Mouse (Mus musculus) midbrain, embryonic 15.5 days (tissue): ENCODE measurements around the gene Pank3. TPM values are rescaled to one million over a fixed set of nuclear protein-coding genes. Genes with fewer than 3 reads are reported as not detected.

Experiments
- ATAC-seq: fragments of 200-750 bp; cut with Nextera tagmentation; replicated peaks from 2 replicates; pipeline ENCODE4 v1.8.0; 2017; ENCODE audit warnings: moderate TSS enrichment
- H3K27ac ChIP-seq: fragments of 300-500 bp; sonication (generic); 2 replicates; pipeline ENCODE4 v1.5.1; 2015; ENCODE audit warnings: mild to moderate bottlenecking, inconsistent platforms
- H3K27me3 ChIP-seq: fragments of 300-500 bp; sonication (generic); replicated peaks from 2 replicates; pipeline ENCODE4 v1.6.1; 2015; ENCODE audit warnings: inconsistent platforms
- H3K36me3 ChIP-seq: fragments of 300-500 bp; sonication (generic); replicated peaks from 2 replicates; pipeline ENCODE4 v1.6.1; 2015; ENCODE audit warnings: inconsistent platforms
- H3K4me1 ChIP-seq: fragments of 300-500 bp; sonication (generic); 2 replicates; pipeline ENCODE4 v1.6.1; 2015; ENCODE audit warnings: inconsistent platforms
- H3K4me2 ChIP-seq: fragments of 300-500 bp; sonication (generic); 2 replicates; pipeline ENCODE4 v1.6.1; 2015; ENCODE audit warnings: inconsistent platforms, mild to moderate bottlenecking, moderate library complexity
- H3K4me3 ChIP-seq: fragments of 300-500 bp; sonication (generic); 2 replicates; pipeline ENCODE4 v1.5.1; 2015; ENCODE audit warnings: mild to moderate bottlenecking, inconsistent platforms
- H3K9ac ChIP-seq: fragments of 300-500 bp; sonication (generic); 2 replicates; pipeline ENCODE4 v1.6.1; 2015; ENCODE audit warnings: mild to moderate bottlenecking, inconsistent platforms
- H3K9me3 ChIP-seq: fragments of 300-500 bp; sonication (generic); 2 replicates; pipeline ENCODE4 v1.6.1; 2016; ENCODE audit warnings: inconsistent platforms
- WGBS: fragments of 180-500 bp; shearing (Covaris S2); methylation state at CpG from one replicate; pipeline ENCODE4 v1.1.7; 2015; ENCODE audit warnings: mixed read lengths; 5-methylcytosine and 5-hydroxymethylcytosine counted together
- polyA plus RNA-seq: library from polyadenylated mRNA; unstranded; fragments of >200 nt; fragmentation: Nextera tagmentation; extraction: Ambion mirVana; gene quantifications from 2 replicates; pipeline ENCODE4 v1.2.1, GENCODE M21; 2015

The Pank3 gene
- polyA plus RNA-seq, 1 experiment from 2014 or later = 20.7 TPM

GRCm38 (mm10) chr11:35755546-35755945, 13.7 kb upstream of the Pank3 start:
- H3K4me2 ChIP-seq = no peak overlapping the region
- no peaks in the 10 kb centered on the region for H3K27me3 ChIP-seq
- H3K27ac ChIP-seq = no peak overlapping the region
- no peak overlapping the region for H3K4me3 ChIP-seq
- 54% methylated on average over 6 of the region's 6 CpGs for WGBS
- H3K36me3 ChIP-seq = no peaks in the 10 kb centered on the region
- no peaks in the 10 kb centered on the region for H3K9me3 ChIP-seq
- H3K9ac ChIP-seq = no peak overlapping the region
- no peaks in the 10 kb centered on the region for H3K4me1 ChIP-seq
- no peak for ATAC-seq

- no peaks in the 10 kb centered on the region for H3K27me3 ChIP-seq
- no peak overlapping the region for H3K4me3 ChIP-seq
- no peak overlapping the region for H3K4me2 ChIP-seq
- no peaks in the 10 kb centered on the region for H3K9me3 ChIP-seq
- WGBS = 89% methylated on average over 11 of the region's 11 CpGs
- H3K9ac ChIP-seq = no peak overlapping the region
- no peak for ATAC-seq
- H3K27ac ChIP-seq = no peak overlapping the region
- H3K36me3 ChIP-seq = no peaks in the 10 kb centered on the region
- H3K4me1 ChIP-seq = no peaks in the 10 kb centered on the region
Measured at GRCm38 (mm10) chr11:35756411-35757303, 12.6 kb upstream of the Pank3 start.

DNA sequence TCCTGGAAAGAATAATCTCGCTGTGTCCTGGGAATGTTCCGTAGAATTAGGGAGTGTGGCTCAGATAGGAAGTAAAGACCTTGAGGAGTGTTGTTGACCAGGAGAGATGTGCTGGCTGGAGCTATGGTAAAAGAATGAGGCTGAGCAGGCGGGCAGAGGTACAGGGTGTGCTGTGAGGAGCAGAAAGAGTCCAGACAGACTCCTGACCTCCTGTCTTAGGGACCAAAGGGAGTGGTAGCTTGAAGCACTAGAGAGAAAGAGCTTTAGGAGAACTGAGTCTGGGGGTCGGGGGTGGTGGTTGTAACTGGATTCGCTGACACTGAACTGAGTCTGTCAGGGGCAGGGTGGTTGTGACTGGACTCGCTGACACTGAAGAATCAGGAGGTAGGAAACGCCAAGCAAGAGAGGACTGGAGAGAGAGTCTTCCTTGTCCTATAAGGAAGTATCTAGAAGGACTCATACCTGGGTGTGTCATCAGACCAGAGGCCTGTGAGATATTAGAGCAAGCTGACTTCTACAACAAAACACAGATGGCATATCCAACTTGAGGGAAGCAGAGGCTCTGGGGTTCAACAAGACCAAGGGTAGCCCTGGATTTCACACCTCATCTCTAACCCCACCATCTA, 9.2 kb upstream of the Pank3 start:
- no peak for ATAC-seq
- no peaks in the 10 kb centered on the region for H3K4me1 ChIP-seq
- H3K4me2 ChIP-seq = no peak overlapping the region
- no peak overlapping the region for H3K9ac ChIP-seq
- H3K36me3 ChIP-seq = no peaks in the 10 kb centered on the region
- H3K27ac ChIP-seq = no peak overlapping the region
- no peak overlapping the region for H3K4me3 ChIP-seq
- no peaks in the 10 kb centered on the region for H3K9me3 ChIP-seq
- WGBS = 91% methylated on average over 7 of the region's 7 CpGs
- no peaks in the 10 kb centered on the region for H3K27me3 ChIP-seq

- WGBS = 95% methylated on average over 4 of the region's 4 CpGs
- Histone ChIP-seq H3K27me3 (no peaks in the 10 kb centered on the region), H3K4me1 (no peaks in the 10 kb centered on the region), H3K4me2 (no peak overlapping the region), H3K27ac (no peak overlapping the region), H3K9ac (no peak overlapping the region), H3K36me3 (no peaks in the 10 kb centered on the region), H3K9me3 (no peaks in the 10 kb centered on the region), H3K4me3 (no peak overlapping the region)
- no peak for ATAC-seq
Measured at GRCm38 (mm10) chr11:35760627-35761003, 8.7 kb upstream of the Pank3 start.

DNA sequence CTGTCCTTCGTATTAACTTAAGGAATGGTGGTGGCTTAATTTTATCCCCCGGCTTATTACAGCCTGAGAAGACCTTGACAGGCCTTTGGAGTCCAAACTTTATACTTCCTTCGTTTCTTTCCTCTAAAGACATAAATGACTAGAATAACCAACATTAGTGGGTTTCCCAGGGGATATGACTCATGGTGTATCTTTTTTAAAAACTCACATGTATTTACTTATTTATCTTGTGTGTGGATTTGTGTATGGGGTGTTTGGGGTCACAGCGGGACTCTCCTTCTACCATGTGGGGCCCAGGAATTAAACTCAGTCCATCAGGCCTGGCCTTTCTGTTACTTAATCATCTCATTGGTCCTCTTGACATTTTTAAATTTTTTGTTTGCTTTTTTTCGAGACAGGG, 2.4 kb upstream of the Pank3 start:
- Histone ChIP-seq H3K4me2 (no peak overlapping the region), H3K27ac (no peak overlapping the region), H3K36me3 (no peaks in the 10 kb centered on the region), H3K4me3 (no peak overlapping the region), H3K4me1 (peaks cover 15% of the 10 kb centered on the region), H3K9me3 (no peaks in the 10 kb centered on the region), H3K9ac (no peak overlapping the region), H3K27me3 (no peaks in the 10 kb centered on the region)
- ATAC-seq = no peak
- WGBS = 92% methylated on average over 5 of the region's 5 CpGs

DNA sequence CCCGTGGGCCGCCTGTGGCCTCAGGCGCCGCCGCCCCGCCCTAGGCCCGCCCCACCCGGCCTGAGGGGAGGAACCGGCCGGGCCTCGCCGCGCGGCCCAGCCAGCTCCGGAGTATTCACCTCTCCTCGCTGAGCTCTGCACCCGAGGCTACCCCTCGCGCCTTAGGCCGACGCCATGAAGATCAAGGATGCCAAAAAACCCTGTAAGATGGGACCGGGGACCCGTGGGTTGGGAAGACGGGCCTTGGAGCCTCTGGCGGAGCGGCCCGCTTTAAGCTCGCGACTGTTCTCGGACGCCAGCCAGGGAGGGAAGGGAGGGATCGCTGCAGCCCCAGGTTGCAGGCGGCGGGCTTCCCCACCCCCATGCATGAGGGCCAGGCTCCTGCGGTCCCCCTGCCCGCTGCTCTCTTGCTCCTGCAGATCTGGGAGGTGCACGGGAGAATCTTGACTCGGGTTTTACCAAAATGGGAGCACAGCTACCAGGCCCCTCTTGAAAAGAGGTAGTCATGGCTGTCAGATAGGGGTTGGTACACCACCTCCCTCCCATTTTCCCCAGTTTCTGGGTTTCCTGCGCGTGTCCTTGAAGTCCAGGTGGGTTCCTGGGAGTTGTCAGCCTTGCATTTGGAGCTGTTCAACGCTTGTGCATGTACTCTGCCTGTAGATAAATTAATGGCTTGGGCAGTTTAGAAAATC, 608 bp downstream of the Pank3 start:
- peak overlapping the region; percentile 59 for H3K4me2 ChIP-seq
- H3K9ac ChIP-seq = peak overlapping the region; percentile 95
- H3K36me3 ChIP-seq = no peaks in the 10 kb centered on the region
- under 1% methylated on average over 38 of the region's 41 CpGs for WGBS
- ATAC-seq = peak; percentile 86
- peak overlapping the region; percentile 91 for H3K4me3 ChIP-seq
- H3K27me3 ChIP-seq = no peaks in the 10 kb centered on the region
- H3K27ac ChIP-seq = peak overlapping the region; percentile 93
- peaks cover 24% of the 10 kb centered on the region for H3K4me1 ChIP-seq
- no peaks in the 10 kb centered on the region for H3K9me3 ChIP-seq

DNA sequence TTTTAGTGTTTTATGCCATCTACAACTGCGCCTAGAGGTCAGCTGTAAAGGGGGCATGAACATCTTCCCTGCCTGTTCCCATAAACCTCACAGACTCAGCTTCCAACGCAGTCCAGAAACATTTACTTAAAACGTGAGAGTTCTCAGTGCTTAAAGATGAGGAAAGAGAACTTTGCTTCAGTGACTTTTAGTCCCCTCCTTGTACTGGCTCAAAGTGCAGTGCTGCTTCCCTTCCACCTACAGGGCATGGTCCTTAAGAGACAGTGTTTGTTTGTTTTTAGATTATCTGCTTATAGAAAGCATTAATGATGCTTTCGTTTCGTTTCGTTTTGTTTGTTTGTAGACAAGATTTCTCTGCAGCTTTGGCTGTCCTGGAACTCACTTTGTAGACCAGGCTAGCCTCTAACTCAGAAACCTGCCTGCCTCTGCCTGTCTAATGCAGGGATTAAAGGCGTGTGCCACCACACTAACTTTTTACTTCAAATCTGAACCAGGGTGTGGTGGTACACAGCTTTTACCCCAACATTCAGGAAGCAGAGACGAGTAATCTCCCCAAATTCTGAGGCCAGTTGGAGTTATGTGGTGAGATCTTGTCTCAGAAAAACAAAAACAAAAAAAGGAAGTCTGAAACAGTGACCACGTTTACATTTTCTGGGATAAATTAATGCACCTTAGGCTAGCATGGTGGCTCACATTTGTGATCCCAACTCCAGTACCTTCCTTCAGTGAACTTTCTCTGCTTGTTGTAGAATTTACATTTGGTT, 1.6 kb downstream of the Pank3 start:
- Histone ChIP-seq H3K4me1 (peaks cover 24% of the 10 kb centered on the region), H3K36me3 (no peaks in the 10 kb centered on the region), H3K4me2 (peak overlapping the region; percentile 59), H3K9ac (peak overlapping the region; percentile 95), H3K9me3 (no peaks in the 10 kb centered on the region), H3K4me3 (peak overlapping the region; percentile 91), H3K27ac (no peak overlapping the region), H3K27me3 (no peaks in the 10 kb centered on the region)
- no peak for ATAC-seq
- WGBS = 68% methylated on average over 9 of the region's 9 CpGs

GRCm38 (mm10) chr11:35775606-35776005, 6.3 kb downstream of the Pank3 start:
- H3K9ac ChIP-seq = no peak overlapping the region
- H3K27me3 ChIP-seq = no peaks in the 10 kb centered on the region
- no peak for ATAC-seq
- peaks cover 24% of the 10 kb centered on the region; the same call in 1 of the 2 replicates for H3K36me3 ChIP-seq
- no peak overlapping the region for H3K4me2 ChIP-seq
- no peak overlapping the region for H3K4me3 ChIP-seq
- no peaks in the 10 kb centered on the region for H3K9me3 ChIP-seq
- 98% methylated on average over 3 of the region's 3 CpGs for WGBS
- peaks cover 22% of the 10 kb centered on the region for H3K4me1 ChIP-seq
- H3K27ac ChIP-seq = no peak overlapping the region

DNA sequence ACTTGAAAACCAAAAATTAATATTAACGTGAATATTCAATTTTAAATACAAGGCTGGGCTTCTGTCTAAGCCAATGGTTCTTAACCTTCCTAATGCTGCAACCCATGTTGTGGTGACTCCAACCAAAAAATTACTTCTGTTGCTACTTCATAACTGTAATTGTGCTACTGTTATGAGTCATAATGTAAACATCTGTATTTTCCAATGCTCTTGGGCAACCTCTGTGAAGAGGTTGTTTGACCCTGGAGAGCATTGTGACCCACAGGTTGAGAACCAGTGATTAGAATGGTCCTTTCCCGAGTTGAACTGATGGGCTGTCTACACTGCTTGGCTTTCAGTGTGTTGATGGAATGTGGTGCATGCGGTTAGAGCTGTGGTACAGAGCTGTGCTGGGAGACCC, 7.2 kb downstream of the Pank3 start:
- H3K9me3 ChIP-seq = no peaks in the 10 kb centered on the region
- 90% methylated on average over 3 of the region's 3 CpGs for WGBS

GRCm38 (mm10) chr11:35780336-35780735, 11.1 kb downstream of the Pank3 start:
- no peak for ATAC-seq
- Histone ChIP-seq H3K4me2 (no peak overlapping the region), H3K9me3 (peaks cover 2% of the 10 kb centered on the region; the same call in 1 of the 2 replicates), H3K36me3 (peaks cover 62% of the 10 kb centered on the region), H3K4me3 (no peak overlapping the region), H3K9ac (no peak overlapping the region), H3K27ac (no peak overlapping the region), H3K27me3 (no peaks in the 10 kb centered on the region), H3K4me1 (no peaks in the 10 kb centered on the region)
- WGBS = 91% methylated on average over 3 of the region's 3 CpGs

More for the DNA sequence above, 7.2 kb downstream of the Pank3 start:
- Histone ChIP-seq H3K9ac (no peak overlapping the region), H3K4me1 (peaks cover 13% of the 10 kb centered on the region), H3K27ac (no peak overlapping the region), H3K27me3 (no peaks in the 10 kb centered on the region), H3K4me3 (no peak overlapping the region), H3K36me3 (peaks cover 24% of the 10 kb centered on the region; the same call in 1 of the 2 replicates), H3K4me2 (no peak overlapping the region)
- ATAC-seq = no peak

- no peak overlapping the region for H3K4me3 ChIP-seq
- ATAC-seq = no peak
- no peak overlapping the region for H3K27ac ChIP-seq
- H3K4me2 ChIP-seq = no peak overlapping the region
- H3K36me3 ChIP-seq = peaks cover 61% of the 10 kb centered on the region
- WGBS = 92% methylated on average over 3 of the region's 3 CpGs
- H3K9me3 ChIP-seq = peaks cover 2% of the 10 kb centered on the region; the same call in 1 of the 2 replicates
- H3K9ac ChIP-seq = no peak overlapping the region
- no peaks in the 10 kb centered on the region for H3K4me1 ChIP-seq
- no peaks in the 10 kb centered on the region for H3K27me3 ChIP-seq
Measured at GRCm38 (mm10) chr11:35782444-35782843, 13.2 kb downstream of the Pank3 start.

DNA sequence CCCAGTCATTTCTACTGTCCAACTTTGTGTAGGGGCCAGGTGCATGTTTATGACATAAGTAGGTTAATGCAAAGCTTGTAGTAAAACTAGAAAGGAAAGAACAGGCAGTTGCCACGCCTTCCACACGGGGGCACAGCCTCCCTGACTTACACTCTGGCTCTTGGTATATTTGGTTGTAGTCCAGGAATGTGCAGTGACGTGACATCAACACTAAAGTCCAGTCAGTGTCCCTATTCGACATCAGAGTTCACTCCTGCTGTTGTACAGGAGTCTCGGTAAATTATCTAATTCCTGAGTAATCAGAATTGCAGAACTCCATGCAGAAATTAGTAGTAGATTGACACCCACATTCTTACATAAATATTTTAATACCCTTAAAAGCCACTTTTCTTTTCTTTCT, 13.8 kb downstream of the Pank3 start:
- peaks cover 55% of the 10 kb centered on the region for H3K36me3 ChIP-seq
- H3K9ac ChIP-seq = no peak overlapping the region
- H3K4me1 ChIP-seq = no peaks in the 10 kb centered on the region
- H3K27ac ChIP-seq = no peak overlapping the region
- WGBS = 95% methylated on average over 5 of the region's 5 CpGs
- ATAC-seq = no peak
- H3K4me3 ChIP-seq = no peak overlapping the region
- no peaks in the 10 kb centered on the region for H3K27me3 ChIP-seq
- H3K4me2 ChIP-seq = no peak overlapping the region
- H3K9me3 ChIP-seq = peaks cover 2% of the 10 kb centered on the region; the same call in 1 of the 2 replicates
